Mouse (Mus musculus) liver, embryonic 14.5 days (tissue): ENCODE measurements around the gene Art4.

Experiments
- CTCF ChIP-seq: IDR thresholded peaks from 2 replicates; pipeline ENCODE4 v1.5.1; 2016; ENCODE audit warnings: antibody characterized with exemption, low read depth, control low read depth
- EP300 ChIP-seq: IDR thresholded peaks from 2 replicates; pipeline ENCODE4 v1.6.1; 2016; ENCODE audit warnings: antibody characterized with exemption, low read depth

DNA sequence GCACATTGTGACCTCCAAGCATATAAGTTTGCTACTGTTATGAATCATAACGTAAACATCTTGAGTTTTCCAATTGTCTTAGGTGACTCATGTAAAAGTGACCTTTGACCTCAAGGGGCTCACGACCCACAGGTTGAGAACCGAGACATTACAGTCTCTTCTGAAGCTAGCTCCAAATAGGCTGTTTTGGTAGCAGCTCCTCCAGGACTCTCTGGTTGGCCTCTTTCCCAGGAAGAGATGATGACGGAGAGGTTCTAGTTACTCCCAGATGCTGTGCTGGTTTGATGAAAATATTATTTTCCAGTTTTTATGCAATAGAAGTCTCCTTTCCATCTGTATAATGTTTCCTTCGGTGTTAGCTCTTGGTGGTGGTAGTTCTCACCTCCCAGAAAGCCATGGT is 11.4 kb upstream of the Art4 start:
- TF ChIP-seq CTCF (no peak), EP300 (no peak)
